Mouse (Mus musculus): ENCODE measurements around the gene Zeb2.

DNA sequence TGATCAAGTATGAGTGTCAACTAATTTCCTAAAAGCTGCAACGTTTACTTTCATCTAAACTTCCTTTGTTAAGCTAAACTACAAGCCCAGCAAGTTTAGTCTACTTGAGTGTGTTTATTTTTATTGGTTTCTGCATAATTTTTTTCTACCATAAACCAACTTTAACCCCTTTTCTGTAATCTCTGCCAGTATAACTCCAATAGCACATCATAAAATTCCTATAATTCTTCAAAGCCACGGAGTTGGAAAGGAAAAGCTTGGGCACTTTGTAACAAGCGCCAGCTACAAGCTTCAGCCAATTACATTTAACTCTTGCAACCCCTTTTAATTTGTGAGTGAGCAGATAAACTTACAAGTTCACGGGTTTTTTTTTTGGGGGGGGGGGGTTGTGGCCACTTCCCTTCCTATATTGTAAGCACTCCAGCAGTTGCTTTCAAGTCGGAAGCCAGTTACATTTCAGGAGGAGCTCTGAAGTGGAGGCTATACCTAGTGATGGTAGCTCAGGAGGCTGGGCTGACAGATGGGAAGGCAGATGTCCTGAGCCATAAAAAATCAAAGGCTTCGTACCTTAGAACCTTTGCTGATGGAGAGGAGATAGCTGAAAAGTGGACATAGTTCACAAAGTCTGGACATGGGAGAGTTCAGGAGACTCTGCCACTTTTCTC lies 46.5 kb downstream of the Zeb2 start:
- TF ChIP-seq CTCF (IDR thresholded peaks at IDR 0.05; ENCODE audit: borderline replicate concordance, insufficient read depth, low read length) = no peak
- no peak for TF ChIP-seq POLR2A (IDR thresholded peaks at IDR 0.05; ENCODE audit: low read depth, low read length)

Data from embryonic fibroblast, embryonic 13.5 days (primary cell).